Mouse (Mus musculus): ENCODE results near the gene Fyb. TPM values are rescaled to one million over a fixed set of nuclear protein-coding genes. Genes with fewer than 3 reads are reported as not detected.

Fyb gene
- polyA plus RNA-seq, 1 experiment = 129 TPM

- no peak overlapping the region for H3K4me2 ChIP-seq (ENCODE audit: low read depth)
- TF ChIP-seq TCF3 (IDR thresholded peaks at IDR 0.05; ENCODE audit: insufficient read length, low read depth) = no peak
- TF ChIP-seq SRF (IDR thresholded peaks at IDR 0.05; ENCODE audit: control insufficient read depth, insufficient read length, low read depth) = no peak
- no peak for TF ChIP-seq E2F4 (IDR thresholded peaks at IDR 0.05; ENCODE audit: insufficient read depth)
- H3K4me3 ChIP-seq = no peak overlapping the region
Measured at GRCm38 (mm10) chr15:6598626-6599025, 76.0 kb downstream of the Fyb start.

GRCm38 (mm10) chr15:6600314-6600713 lies 77.7 kb downstream of the Fyb start:
- H3K27me3 ChIP-seq (ENCODE audit: control insufficient read depth, insufficient read depth, insufficient read length) = no peaks in the 10 kb centered on the region
- H3K4me3 ChIP-seq = no peak overlapping the region
- no peak for TF ChIP-seq E2F4 (IDR thresholded peaks at IDR 0.05; ENCODE audit: insufficient read depth)
- H3K4me2 ChIP-seq (ENCODE audit: low read depth) = no peak overlapping the region
- no peaks in the 10 kb centered on the region for H3K36me3 ChIP-seq (ENCODE audit: control insufficient read depth, insufficient read depth)
- H3ac ChIP-seq (ENCODE audit: control insufficient read depth, insufficient read length) = no peak overlapping the region
- H3K79me2 ChIP-seq (ENCODE audit: control insufficient read depth, insufficient read depth) = no peaks in the 10 kb centered on the region

More at GRCm38 (mm10) chr15:6598626-6599025, 76.0 kb downstream of the Fyb start:
- Histone ChIP-seq H3K27me3 (ENCODE audit: control insufficient read depth, insufficient read depth, insufficient read length) (no peaks in the 10 kb centered on the region), H3K36me3 (ENCODE audit: control insufficient read depth, insufficient read depth) (no peaks in the 10 kb centered on the region), H3K79me2 (ENCODE audit: control insufficient read depth, insufficient read depth) (no peaks in the 10 kb centered on the region), H3ac (ENCODE audit: control insufficient read depth, insufficient read length) (no peak overlapping the region)

- TF ChIP-seq E2F4 (IDR thresholded peaks at IDR 0.05; ENCODE audit: insufficient read depth) = no peak
- no peak for TF ChIP-seq POLR2A (IDR thresholded peaks at IDR 0.05; ENCODE audit: insufficient read length, low read depth)
- no peak for TF ChIP-seq MAX (IDR thresholded peaks at IDR 0.05; ENCODE audit: low read depth)
- TF ChIP-seq SRF (IDR thresholded peaks at IDR 0.05; ENCODE audit: control insufficient read depth, insufficient read length, low read depth) = no peak
- no peak for TF ChIP-seq USF1 (IDR thresholded peaks at IDR 0.05; ENCODE audit: low read depth)
- TF ChIP-seq REST (IDR thresholded peaks at IDR 0.05; ENCODE audit: insufficient read depth, insufficient read length) = no peak
- TF ChIP-seq TCF3 (IDR thresholded peaks at IDR 0.05; ENCODE audit: insufficient read length, low read depth) = no peak
- TF ChIP-seq MYOG (IDR thresholded peaks at IDR 0.05; ENCODE audit: control insufficient read depth in 1 of 3, insufficient read depth in 1 of 3, insufficient read length in 2 of 3, low read depth in 2 of 3) = no peak
- TF ChIP-seq MYOD1 (IDR thresholded peaks at IDR 0.05; ENCODE audit: control insufficient read depth in 1 of 3, insufficient read length in 2 of 3, low read depth in 2 of 3) = no peak
- no peak for TF ChIP-seq CEBPB (IDR thresholded peaks at IDR 0.05; ENCODE audit: insufficient read depth, poor library complexity, severe bottlenecking)
- no peak for TF ChIP-seq TCF12 (IDR thresholded peaks at IDR 0.05; ENCODE audit: insufficient read depth, poor library complexity, severe bottlenecking)
- no peak for TF ChIP-seq POLR2AphosphoS2 (IDR thresholded peaks at IDR 0.05; ENCODE audit: insufficient read length, low read depth)
- H3K4me3 ChIP-seq = no peak overlapping the region
- H3ac ChIP-seq (ENCODE audit: control insufficient read depth, insufficient read length) = no peak overlapping the region
- H3K27me3 ChIP-seq (ENCODE audit: control insufficient read depth, insufficient read depth, insufficient read length) = no peaks in the 10 kb centered on the region
- no peaks in the 10 kb centered on the region for H3K36me3 ChIP-seq (ENCODE audit: control insufficient read depth, insufficient read depth)
- H3K79me2 ChIP-seq (ENCODE audit: control insufficient read depth, insufficient read depth) = no peaks in the 10 kb centered on the region
- H3K4me2 ChIP-seq (ENCODE audit: low read depth) = no peak overlapping the region
Measured at GRCm38 (mm10) chr15:6601330-6601729, 78.7 kb downstream of the Fyb start.

GRCm38 (mm10) chr15:6602003-6602402 lies 79.3 kb downstream of the Fyb start:
- H3ac ChIP-seq (ENCODE audit: control insufficient read depth, insufficient read length) = no peak overlapping the region
- TF ChIP-seq MYOG (IDR thresholded peaks at IDR 0.05; ENCODE audit: control insufficient read depth in 1 of 3, insufficient read depth in 1 of 3, insufficient read length in 2 of 3, low read depth in 2 of 3) = no peak
- no peak for TF ChIP-seq REST (IDR thresholded peaks at IDR 0.05; ENCODE audit: insufficient read depth, insufficient read length)
- no peak for TF ChIP-seq MYOD1 (IDR thresholded peaks at IDR 0.05; ENCODE audit: control insufficient read depth in 1 of 3, insufficient read length in 2 of 3, low read depth in 2 of 3)
- no peak for TF ChIP-seq SRF (IDR thresholded peaks at IDR 0.05; ENCODE audit: control insufficient read depth, insufficient read length, low read depth)
- no peak for TF ChIP-seq POLR2A (IDR thresholded peaks at IDR 0.05; ENCODE audit: insufficient read length, low read depth)
- no peak for TF ChIP-seq MAX (IDR thresholded peaks at IDR 0.05; ENCODE audit: low read depth)
- TF ChIP-seq E2F4 (IDR thresholded peaks at IDR 0.05; ENCODE audit: insufficient read depth) = no peak
- TF ChIP-seq TCF3 (IDR thresholded peaks at IDR 0.05; ENCODE audit: insufficient read length, low read depth) = no peak
- no peak for TF ChIP-seq POLR2AphosphoS2 (IDR thresholded peaks at IDR 0.05; ENCODE audit: insufficient read length, low read depth)
- TF ChIP-seq USF1 (IDR thresholded peaks at IDR 0.05; ENCODE audit: low read depth) = no peak
- no peak for TF ChIP-seq CEBPB (IDR thresholded peaks at IDR 0.05; ENCODE audit: insufficient read depth, poor library complexity, severe bottlenecking)
- TF ChIP-seq TCF12 (IDR thresholded peaks at IDR 0.05; ENCODE audit: insufficient read depth, poor library complexity, severe bottlenecking) = no peak

GRCm38 (mm10) chr15:6610703-6611102 lies 88.0 kb downstream of the Fyb start:
- no peak overlapping the region for H3ac ChIP-seq (ENCODE audit: control insufficient read depth, insufficient read length)

More at GRCm38 (mm10) chr15:6602003-6602402, 79.3 kb downstream of the Fyb start:
- Histone ChIP-seq H3K36me3 (ENCODE audit: control insufficient read depth, insufficient read depth) (no peaks in the 10 kb centered on the region), H3K4me2 (ENCODE audit: low read depth) (no peak overlapping the region), H3K27me3 (ENCODE audit: control insufficient read depth, insufficient read depth, insufficient read length) (no peaks in the 10 kb centered on the region), H3K79me2 (ENCODE audit: control insufficient read depth, insufficient read depth) (no peaks in the 10 kb centered on the region), H3K4me3 (no peak overlapping the region)

More at GRCm38 (mm10) chr15:6610703-6611102, 88.0 kb downstream of the Fyb start:
- Histone ChIP-seq H3K4me3 (no peak overlapping the region), H3K4me2 (ENCODE audit: low read depth) (no peak overlapping the region), H3K79me2 (ENCODE audit: control insufficient read depth, insufficient read depth) (no peaks in the 10 kb centered on the region), H3K36me3 (ENCODE audit: control insufficient read depth, insufficient read depth) (no peaks in the 10 kb centered on the region), H3K27me3 (ENCODE audit: control insufficient read depth, insufficient read depth, insufficient read length) (no peaks in the 10 kb centered on the region)
- TF ChIP-seq MYOD1 (IDR thresholded peaks at IDR 0.05; ENCODE audit: control insufficient read depth in 1 of 3, insufficient read length in 2 of 3, low read depth in 2 of 3) (no peak), E2F4 (IDR thresholded peaks at IDR 0.05; ENCODE audit: insufficient read depth) (no peak), TCF3 (IDR thresholded peaks at IDR 0.05; ENCODE audit: insufficient read length, low read depth) (no peak), MAX (IDR thresholded peaks at IDR 0.05; ENCODE audit: low read depth) (no peak), MYOG (IDR thresholded peaks at IDR 0.05; ENCODE audit: control insufficient read depth in 1 of 3, insufficient read depth in 1 of 3, insufficient read length in 2 of 3, low read depth in 2 of 3) (no peak), TCF12 (IDR thresholded peaks at IDR 0.05; ENCODE audit: insufficient read depth, poor library complexity, severe bottlenecking) (no peak), CEBPB (IDR thresholded peaks at IDR 0.05; ENCODE audit: insufficient read depth, poor library complexity, severe bottlenecking) (no peak), REST (IDR thresholded peaks at IDR 0.05; ENCODE audit: insufficient read depth, insufficient read length) (no peak), SRF (IDR thresholded peaks at IDR 0.05; ENCODE audit: control insufficient read depth, insufficient read length, low read depth) (no peak), POLR2A (IDR thresholded peaks at IDR 0.05; ENCODE audit: insufficient read length, low read depth) (no peak)

Measured in myocyte (in vitro differentiated cells).